Mouse (Mus musculus): Measurements from ENCODE around the gene Olfr889. TPM values are rescaled to one million over a fixed set of nuclear protein-coding genes. Genes with fewer than 3 reads are reported as not detected.

Olfr889 gene
- 0.12 TPM for polyA plus RNA-seq (2017; shearing (Covaris generic))

GRCm38 (mm10) chr9:38114898-38115297 is at the start of gene Olfr889:
Olfr889 (plus strand) TSS chr9:38115198.

GRCm38 (mm10) chr9:38083772-38084171 is 31.2 kb upstream of the Olfr889 start, which contains the start of gene Olfr887:
Olfr887 (plus strand) TSS chr9:38084072.

DNA sequence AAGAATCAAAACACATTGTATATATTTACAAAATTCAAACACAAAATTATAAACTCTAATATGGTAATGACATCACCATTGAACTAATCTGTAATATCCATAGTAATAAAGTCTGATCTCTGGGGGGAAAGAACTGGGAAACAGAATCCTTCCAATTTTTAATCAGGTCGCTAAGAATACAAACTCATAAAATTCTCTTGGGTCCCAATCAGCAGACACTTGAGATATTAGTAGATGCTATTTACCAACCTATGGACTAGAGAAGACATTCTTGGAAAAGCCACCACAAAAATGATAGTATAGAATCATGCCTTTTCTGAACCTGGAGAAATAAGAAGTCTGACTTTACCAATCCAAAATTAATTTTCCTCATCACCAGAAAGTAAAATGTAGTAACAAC is 7.2 kb upstream of the Olfr889 start, which contains the start of gene Olfr888:
Olfr888 (plus strand) TSS at position 301 of the 400 bp plus-strand sequence.

GRCm38 (mm10) chr9:38142217-38142616 is 27.2 kb downstream of the Olfr889 start, which contains the start of gene Olfr890:
Olfr890 (plus strand) TSS chr9:38142517.

Other genes starting within 250 kb of the Olfr889 start
- 0.05 TPM for gene Olfr145, start 218.5 kb upstream of the Olfr889 start, polyA plus RNA-seq (2017; shearing (Covaris generic))
- gene Olfr878, start 197.4 kb upstream of the Olfr889 start, polyA plus RNA-seq (2017; shearing (Covaris generic)) = 0.21 TPM
- 0.17 TPM for gene Olfr881, start 123.4 kb upstream of the Olfr889 start, polyA plus RNA-seq (2017; shearing (Covaris generic))
- gene Olfr883, start 89.4 kb upstream of the Olfr889 start, polyA plus RNA-seq (2017; shearing (Covaris generic)) = not detected
- gene Olfr884, start 68.6 kb upstream of the Olfr889 start, polyA plus RNA-seq (2017; shearing (Covaris generic)) = not detected
- not detected for gene Olfr885, start 53.9 kb upstream of the Olfr889 start, polyA plus RNA-seq (2017; shearing (Covaris generic))
- gene Olfr887, start 31.1 kb upstream of the Olfr889 start, polyA plus RNA-seq (2017; shearing (Covaris generic)) = 0.25 TPM
- not detected for gene Olfr888, start 7.1 kb upstream of the Olfr889 start, polyA plus RNA-seq (2017; shearing (Covaris generic))
- 0.12 TPM for gene Olfr890, start 27.3 kb downstream of the Olfr889 start, polyA plus RNA-seq (2017; shearing (Covaris generic))
- gene Olfr891, start 65.6 kb downstream of the Olfr889 start, polyA plus RNA-seq (2017; shearing (Covaris generic)) = not detected
- not detected for gene Olfr893, start 93.2 kb downstream of the Olfr889 start, polyA plus RNA-seq (2017; shearing (Covaris generic))
- gene Olfr894, start 102.9 kb downstream of the Olfr889 start, polyA plus RNA-seq (2017; shearing (Covaris generic)) = not detected
- not detected for gene Olfr143, start 137.6 kb downstream of the Olfr889 start, polyA plus RNA-seq (2017; shearing (Covaris generic))
- gene Olfr895, start 152.7 kb downstream of the Olfr889 start, polyA plus RNA-seq (2017; shearing (Covaris generic)) = not detected
- not detected for gene Olfr896-ps1, start 175.9 kb downstream of the Olfr889 start, polyA plus RNA-seq (2017; shearing (Covaris generic))
- gene Olfr25, start 213.9 kb downstream of the Olfr889 start, polyA plus RNA-seq (2017; shearing (Covaris generic)) = not detected
- 0.15 TPM for gene Olfr898, start 233.2 kb downstream of the Olfr889 start, polyA plus RNA-seq (2017; shearing (Covaris generic))

Measured in effector memory CD4-positive, alpha-beta T cell, adult 5 months (primary cell).